Mouse (Mus musculus) cortical plate, adult 2 months (tissue): ENCODE results near the gene Ppp1r1b.

Experiments
- CTCF ChIP-seq: fragments of 200-500 bp; IDR thresholded peaks from 2 replicates; pipeline ENCODE4 v1.5.1; 2011; ENCODE audit warnings: mild to moderate bottlenecking, control low read depth, low read length; ENCODE audit not compliant: insufficient read depth; ENCODE audit errors: extremely low read depth
- POLR2A ChIP-seq: fragments of 200-500 bp; IDR thresholded peaks from 2 replicates; pipeline ENCODE4 v1.6.1; 2011; ENCODE audit warnings: mild to moderate bottlenecking, low read length, control low read depth; ENCODE audit not compliant: insufficient read depth; ENCODE audit errors: extremely low read depth

- TF ChIP-seq CTCF (no peak), POLR2A (no peak)
Observed at GRCm38 (mm10) chr11:98393317-98393716, 45.1 kb downstream of the Ppp1r1b start.
